Mouse (Mus musculus) urinary bladder, postnatal 25 days (tissue): ENCODE data around the gene Pygb.

ENCODE experiments used
- DNase-seq: peaks from one replicate; pipeline ENCODE4 v3.0.0; 2022; ENCODE audit warnings: low spot score

Pygb gene

DNA sequence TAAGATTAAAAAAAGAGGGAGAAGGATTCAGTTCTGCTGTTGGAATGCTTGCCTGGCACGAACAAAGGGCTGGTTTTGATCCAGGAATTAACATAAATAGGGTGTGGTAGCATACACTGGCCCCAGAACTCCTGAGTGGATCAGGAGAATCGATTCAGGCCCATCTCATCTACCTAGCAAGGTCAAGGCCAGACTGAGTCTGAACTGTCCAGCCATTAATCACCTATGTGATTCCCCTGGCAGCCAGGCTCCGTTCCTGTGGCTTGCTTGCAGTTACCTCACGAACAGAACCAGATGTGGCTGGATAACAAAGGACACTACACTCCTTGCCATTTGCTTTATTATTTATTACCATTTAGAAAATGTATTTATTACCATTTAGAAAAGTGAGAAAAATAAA, 6.8 kb downstream of the Pygb start:
- DNase-seq = no peak

DNA sequence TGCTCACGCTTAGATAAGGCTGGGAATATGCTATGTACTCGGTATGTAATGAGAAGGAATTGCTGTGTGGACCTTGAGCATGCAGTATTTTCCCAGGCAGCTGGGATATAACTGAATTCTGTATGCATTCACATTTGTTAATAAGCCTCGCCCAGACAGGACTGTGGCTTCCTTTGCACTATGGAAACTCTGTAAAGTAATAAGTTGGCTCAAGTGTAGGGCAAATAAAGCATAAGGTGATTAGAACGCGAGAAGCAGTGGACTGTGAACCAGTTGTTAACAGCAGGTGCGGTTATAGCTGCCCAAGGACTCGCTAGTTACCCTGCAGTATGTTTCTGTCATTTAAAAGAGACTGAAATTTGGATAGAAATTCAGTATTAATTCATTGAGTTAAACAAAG, 11.5 kb downstream of the Pygb start:
- DNase-seq = no peak

DNA sequence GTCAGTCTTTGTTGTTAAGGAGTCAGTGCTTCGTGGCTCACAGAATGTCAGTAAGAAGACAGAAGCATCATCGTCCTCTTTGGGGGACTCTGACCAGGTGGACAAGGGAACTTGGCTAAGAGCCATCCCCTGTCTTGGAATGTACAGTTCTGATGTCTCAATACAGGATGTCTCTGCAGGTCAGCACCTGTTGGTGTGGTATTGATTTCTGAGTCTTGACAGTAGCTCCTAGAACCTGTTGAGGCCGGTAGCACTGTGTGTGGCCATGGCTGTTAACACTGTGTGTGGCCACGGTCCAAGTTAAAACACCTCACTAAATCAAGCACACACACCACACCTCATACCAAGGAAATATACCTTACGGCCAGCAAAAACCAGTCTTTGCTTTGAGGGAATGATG, 14.1 kb downstream of the Pygb start:
- no peak for DNase-seq

DNA sequence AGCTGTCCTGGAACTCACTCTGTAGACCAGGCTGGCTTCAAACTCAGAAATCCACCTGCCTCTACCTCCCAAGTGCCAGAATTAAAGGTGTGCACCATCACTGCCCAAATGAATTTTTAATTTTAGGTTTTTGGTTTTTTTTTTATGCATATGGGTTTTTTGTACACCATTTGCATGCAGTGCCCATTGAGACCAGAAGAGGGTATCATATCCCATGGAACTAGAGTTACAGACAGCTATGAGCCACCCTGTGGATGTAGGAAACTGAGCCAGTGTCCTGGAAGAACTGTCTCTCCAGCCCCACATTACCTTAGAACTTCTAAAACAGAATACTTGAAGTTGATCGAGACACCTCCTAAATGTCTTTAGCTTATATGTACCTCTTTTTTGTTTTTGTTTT, 16.5 kb downstream of the Pygb start:
- no peak for DNase-seq

DNA sequence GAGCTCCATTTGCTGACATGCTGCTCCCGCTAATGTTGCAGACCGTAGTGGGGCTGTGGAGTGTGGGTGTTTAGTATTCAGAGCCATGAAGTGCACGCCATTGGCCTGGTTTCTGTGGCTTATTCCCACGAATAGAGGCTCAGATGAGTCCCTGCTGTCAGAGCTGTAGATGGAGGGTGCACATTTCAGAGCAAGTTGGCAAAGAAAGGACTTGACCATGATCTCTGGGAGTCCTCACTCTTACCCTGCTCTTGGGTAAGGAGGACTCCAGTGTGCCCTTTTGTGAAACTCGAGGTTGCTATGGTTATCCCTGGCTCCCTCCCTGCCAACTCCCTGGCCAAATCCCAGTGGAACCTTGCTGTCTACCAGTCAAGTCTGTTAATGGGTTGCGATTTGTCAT, 21.8 kb downstream of the Pygb start:
- DNase-seq = no peak

DNA sequence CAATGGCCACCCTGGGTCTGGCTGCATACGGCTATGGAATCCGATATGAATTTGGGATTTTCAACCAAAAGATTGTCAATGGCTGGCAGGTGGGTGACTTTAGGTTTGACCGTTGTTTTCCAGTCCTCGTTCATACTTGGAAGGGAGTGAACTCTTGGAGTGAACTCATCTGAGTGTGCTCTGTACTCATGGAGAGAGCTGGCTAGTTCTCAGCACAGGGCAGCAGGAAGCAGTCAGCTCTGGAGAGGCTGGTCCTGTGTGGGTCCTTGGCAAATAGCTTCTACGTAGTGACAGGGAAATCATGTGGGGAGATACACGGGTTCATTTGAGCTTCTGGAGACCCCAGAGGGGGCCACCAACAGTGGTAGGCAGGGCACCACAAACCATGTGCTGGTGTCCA, 22.3 kb downstream of the Pygb start:
- DNase-seq = no peak

DNA sequence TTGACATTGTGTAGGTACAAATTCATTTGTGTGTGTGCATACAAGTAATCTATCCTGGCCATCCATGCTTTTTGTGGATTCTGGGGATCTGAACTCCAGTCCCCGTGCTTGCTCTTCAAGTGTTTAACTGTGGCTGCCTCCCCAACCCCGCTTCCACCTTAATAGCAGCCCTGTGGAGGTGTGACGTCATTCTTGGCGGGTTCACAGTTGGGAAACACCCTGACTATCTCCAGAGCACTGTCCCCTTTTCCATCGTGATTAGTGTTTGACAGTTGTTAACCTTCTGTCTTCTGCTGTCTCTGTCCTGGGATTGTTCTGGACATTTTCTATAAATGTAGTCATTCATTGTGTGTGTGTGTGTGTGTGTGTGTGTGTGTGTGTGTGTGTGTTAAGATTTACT, 24.1 kb downstream of the Pygb start:
- no peak for DNase-seq

DNA sequence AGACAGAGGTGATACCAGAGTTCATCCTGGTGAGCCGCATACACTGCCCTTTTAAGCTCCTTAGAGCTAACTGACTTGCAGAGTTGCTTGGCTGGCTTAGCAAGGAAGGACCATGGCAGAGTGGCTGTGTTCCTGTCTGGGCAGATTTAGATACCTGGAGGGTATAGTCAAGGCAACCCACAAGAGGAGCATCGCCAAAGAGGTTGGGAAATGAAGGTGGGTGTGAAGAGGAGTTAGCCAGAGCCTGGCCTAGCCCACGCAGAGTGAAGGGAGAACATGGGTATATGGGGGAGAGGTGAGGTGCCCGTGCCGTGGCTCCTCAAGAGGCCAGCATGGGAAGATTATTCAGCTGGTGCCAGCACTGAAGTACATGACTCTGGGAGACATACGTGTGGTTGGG, 26.3 kb downstream of the Pygb start:
- DNase-seq = no peak

DNA sequence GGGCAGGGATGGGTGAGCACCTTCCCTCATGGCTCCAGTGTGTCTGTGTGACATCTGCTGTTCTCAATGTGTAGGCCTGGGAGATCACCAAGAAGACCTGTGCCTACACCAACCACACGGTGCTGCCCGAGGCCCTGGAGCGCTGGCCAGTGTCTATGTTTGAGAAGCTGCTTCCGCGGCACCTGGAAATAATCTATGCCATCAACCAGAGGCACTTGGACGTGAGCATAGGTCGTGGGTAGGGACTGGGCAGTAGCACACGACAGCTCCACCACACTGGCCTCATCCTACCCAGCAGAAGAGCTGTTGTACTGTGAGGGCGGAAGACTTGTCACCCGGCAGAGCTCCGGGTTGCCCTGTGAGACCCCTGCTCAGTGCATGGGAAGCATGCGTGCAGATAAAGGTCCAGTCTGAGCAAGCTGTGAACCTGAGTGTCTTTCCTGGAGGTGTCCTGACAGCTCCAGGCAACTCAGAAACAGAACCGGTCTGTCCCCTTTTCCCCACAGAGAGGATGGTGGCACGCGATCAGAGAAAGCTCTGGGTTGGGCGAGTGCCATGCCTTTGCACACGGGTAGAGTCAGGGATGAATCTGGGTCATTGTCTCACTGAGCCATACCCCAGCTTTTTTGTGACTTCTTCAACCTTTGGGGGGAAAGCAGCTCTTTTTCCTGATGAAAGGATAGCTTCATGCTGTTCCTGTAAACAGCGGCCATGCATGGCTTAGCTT, 30.3 kb downstream of the Pygb start:
- DNase-seq = no peak

DNA sequence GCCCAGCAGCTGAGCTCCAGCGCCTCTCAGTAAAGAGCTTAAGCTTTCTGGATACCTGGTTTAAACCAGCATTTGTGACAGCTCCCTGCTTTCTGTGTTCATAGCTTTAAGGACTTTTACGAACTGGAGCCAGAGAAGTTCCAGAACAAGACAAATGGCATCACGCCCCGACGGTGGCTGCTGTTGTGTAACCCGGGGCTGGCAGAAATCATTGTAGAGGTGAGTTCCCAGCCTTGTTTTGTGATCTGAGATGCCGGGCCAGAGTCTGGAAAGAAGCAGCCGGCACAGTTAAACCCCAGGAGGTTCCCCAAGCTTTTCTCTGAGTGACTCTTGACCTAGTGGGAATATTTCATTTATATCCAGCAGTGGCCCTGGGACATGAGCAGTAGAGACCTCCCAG, 32.2 kb downstream of the Pygb start:
- no peak for DNase-seq

DNA sequence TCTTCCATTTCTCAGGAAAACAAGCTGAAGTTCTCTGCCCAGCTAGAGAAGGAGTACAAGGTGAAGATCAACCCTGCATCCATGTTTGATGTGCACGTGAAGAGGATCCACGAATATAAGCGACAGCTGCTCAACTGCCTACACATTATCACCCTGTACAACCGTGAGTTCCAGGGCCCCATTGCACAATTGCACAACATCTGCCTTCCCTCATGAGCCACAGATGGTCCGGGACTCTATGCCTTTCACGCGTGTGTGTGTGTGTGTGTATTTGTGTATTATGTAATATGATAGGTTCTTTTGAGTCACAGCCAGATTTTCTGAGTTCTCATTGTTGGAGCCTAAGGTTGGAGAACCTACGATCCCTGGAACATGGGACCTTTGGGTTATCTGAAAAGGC, 34.2 kb downstream of the Pygb start:
- DNase-seq = no peak

DNA sequence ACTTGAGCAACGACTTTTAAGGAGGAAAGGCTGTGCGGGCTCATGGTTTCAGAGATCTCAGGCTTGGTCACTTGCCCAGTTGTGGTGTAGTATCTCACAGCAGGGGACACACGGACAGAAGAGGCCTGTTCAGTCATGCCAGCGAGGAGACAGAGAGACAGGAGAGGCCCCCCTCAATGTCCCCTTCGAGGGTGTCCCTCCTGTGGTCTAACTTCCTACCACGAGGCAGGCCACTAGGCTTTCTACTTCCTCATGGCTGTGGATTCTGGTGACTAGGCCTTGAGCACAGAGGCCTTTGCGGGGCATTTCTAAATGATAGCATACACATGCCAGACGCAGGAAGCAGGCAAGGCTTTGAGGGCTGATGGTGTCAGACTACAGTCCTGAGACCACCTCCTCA, 36.5 kb downstream of the Pygb start:
- DNase-seq = no peak

DNA sequence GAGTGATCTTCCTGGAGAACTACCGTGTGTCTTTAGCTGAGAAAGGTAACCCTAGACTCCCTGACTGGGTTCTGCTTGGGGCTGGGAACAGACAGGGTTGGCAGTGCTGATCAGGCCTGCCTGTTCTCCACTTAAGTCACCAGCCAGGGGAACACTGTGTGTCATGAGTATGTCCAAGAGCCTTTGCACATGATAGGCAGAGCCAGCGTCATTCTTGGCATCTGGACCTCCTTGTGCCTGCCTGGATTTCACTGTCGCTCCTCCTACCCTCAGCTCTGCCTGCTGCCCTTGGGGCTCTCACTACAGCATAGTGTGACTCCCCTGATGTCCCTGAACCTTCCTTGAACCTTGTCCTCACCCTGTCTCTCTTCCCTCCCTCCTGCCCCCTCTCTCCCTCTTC, 39.9 kb downstream of the Pygb start:
- no peak for DNase-seq

DNA sequence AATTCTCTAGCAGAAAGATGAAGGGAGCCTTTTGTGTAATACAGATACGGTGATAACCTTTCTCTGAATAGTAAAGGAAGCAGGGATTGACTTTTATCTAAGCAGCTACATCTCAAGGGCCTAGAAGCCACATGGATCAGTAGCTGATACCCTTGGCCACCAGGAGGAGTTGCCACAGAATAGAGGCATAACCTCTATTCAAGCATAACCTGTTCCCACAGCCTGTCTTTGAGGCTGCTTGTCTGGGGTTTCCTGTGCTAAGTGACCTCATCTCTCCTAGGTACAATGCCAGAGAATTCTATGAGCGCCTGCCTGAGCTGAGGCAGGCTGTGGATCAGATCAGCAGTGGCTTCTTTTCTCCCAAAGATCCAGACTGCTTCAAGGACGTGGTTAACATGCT, 41.6 kb downstream of the Pygb start:
- DNase-seq = no peak

DNA sequence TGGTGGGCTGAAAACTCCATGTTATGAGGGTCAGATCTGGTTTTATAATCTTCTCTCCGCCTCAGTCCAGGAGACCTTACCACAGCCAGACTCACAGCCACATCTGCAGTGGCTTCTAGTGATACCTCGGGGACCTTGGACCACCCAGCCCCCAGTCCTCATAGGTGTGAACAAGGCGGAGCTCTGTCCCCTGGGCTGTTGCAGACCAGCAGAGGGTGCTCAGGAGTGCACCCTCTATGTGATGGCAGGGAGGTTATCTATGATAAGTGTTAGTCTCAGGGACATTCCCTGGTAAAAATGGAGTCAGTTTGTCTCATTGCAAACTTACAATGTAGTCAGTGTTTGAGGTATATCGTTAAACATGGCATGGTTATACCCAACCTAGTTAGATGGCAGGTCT, 42.1 kb downstream of the Pygb start:
- DNase-seq = no peak

DNA sequence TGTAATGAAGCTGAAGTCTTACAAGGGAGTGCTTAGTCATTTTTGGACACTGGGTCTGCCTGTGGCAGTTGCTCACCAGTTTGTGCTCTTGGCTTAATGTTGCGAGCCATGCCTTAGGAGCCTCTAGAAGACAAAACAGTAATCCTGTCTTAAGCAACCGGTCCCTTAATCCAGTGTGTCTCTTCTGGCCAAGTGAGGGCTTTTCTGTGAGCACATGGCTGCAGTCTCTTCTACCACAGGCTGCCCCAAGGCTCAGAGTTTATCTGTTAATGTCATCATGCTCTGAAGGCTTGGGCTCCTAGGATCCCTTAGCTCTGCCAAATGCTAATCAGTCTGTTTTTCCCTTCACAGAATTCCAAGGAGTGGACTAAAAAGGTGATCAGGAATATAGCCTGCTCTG, 43.5 kb downstream of the Pygb start:
- DNase-seq = no peak

DNA sequence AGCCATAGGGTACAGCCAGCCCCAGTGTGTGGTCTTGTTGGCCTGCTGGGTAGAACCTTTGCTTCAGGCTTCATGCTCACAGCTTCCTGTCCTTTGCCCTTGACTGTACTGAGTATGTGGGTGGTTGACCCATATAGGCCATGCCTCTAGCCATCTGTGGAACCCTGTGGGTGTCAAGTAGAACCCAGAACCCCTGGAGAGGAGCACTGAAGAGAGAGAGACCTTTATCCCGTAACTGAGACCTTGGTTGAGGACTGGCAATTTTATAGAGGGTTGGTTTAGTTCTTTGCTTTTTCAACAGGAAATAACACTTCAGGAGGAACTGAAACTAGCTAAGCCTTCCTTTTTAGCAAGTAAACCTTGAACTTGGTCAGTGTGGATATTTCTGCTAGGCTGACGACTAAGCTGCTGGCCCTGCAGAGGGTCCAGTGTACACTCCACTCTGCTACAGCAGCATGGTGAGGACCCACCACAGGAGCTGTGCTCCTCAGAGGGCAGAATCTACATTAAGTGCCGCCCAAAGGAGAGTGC, 44.4 kb downstream of the Pygb start:
- DNase-seq = no peak

DNA sequence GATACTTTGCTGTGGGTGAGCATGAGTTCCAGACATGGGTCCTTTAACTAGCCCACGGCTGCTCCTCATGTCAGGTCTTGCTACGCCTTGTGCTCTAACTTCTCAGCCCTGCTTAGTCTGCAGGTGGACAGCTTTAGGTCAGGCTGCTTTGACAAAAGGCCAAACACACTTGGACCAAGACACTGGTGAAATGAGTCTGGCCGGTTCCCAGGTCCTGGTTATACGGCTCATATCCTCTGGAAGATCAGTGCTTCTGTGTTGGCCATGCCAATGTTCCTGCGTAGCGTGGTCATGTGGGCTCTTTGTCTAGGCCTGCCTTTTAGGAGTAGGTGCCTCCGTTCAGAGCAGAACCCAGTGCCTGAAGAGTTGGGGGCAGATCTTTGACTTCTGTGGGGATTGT, 45.5 kb downstream of the Pygb start:
- DNase-seq = no peak

DNA sequence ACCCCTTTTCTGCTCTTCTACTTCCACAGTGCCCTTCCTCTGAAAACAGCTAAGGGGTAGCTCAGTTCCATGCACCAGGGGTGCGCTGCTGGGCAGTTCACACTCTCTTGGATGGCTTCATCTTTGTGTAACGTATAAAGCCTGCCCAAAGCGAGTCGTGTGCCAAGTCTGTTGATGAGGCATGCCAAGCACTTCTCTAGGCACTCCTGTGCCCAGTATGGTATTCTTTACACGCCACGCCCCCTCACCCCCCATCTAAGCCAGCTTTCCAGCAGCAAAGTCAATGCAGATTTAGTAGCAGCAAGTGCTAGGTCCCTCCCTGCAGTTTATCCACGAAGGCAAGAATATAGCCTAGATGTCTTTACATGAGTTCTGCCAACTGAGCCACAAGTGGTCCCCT, 48.1 kb downstream of the Pygb start:
- DNase-seq = no peak

DNA sequence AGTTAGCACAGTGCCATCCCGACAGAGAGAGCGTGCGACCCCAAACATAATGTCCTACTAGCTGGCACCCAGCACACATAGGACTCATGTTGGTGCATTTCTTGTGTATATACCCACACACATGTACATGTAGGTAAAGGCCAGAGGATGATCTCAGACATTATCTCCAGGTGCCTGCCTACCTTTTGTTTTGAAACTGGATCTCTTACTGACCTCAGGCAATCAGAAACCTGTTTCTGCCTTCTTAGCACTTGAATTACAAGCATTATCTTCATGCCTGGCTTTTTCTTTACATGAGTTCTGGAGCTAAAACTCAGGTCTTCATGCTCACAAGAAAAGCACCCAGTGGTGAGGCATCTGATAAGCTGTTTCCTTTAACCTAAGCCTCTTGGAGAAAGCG, 49.4 kb downstream of the Pygb start:
- no peak for DNase-seq

DNA sequence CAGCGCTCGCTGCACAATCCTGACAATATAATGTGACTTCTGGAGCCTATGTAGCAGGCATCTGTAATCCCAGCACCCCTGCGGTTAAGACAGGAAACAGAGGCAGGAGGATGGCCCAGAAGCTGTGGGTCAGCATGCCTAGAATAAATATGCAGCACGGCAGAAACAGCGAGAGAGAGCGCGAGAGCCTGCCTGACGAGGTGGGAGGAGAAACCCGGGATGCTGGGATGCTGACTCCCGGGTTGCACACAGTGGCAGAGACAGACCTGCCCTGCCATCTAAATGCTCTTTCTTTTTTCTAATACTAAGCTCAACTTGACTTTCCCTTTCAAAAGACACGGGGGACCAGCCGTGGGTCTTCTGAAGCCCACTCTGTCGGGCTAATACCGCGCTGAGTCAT, 50.4 kb downstream of the Pygb start:
- DNase-seq = no peak

DNA sequence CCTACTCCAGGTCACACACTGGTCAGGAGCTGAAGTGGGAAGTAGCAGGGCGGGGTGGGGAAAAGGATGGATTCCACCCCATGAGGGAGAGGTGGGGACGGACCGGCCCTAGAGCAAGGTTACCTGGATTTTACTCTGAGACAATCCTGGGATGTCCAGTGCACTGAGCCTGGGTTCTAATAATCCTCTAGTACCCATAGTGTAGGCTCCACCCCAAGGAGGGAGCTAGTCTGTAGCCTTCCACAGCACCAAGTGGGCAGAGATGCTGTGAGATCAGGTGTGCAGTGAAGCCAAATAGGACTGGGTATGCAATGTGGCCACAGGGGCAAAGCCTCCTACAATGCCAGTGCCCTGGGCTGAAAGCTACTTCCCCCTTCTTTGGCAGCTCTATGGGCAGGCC, 51.2 kb downstream of the Pygb start:
- DNase-seq = no peak

DNA sequence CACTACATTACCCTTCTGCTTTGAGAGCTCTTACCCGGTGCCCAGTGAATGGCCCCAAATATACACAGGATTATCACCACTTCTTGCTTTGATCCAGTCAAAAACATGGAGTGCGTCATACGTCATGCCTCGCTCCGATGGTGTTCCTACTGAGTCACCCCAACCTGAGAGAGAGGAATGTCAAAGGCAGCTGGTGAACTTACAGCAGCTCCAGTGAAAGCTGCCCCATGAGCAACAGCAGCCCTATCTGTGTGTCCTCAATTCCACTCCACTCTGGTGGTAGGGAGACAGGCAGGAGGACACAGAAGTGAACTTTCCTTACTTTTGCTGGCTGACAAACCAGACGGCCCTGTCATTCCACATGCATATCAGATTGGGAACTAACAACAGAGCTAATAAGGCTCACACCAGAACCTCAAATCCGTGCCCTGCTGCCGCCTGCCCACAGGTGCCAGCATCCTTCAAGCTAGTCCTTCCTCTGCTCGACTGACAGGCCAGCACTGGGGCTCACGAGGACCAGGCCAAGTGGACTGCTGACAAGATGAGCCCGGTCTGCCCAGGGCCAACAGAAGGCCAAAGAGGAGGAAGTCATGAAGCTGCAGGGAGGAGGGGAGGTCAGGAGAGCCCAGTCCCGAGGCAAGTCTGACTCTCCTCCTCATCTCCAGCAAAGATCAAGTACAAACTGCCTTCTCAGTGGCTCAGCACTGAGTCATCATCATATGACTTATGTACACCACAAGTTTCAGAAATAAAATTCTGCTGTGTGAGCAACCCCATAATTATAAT, 53.3 kb downstream of the Pygb start:
- no peak for DNase-seq

DNA sequence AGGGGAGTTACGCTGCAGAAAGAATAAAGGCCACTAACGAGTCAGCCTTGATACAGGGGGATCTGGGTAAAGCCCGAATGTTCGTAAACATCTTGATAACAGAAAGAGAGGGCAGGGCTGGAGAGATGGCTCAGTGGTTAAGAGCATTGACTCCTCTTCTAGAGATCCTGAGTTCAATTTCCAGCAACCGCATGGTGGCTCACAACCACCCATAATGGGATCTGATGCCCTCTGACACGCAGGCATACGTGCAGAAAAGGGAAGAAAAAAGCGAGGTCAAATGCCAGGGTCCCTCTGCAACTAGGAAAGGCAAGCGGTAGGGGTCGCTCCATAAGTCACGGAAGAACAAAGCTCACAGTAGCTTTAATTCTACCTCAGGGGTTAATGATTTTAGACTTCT, 54.6 kb downstream of the Pygb start:
- DNase-seq = no peak
